Mouse (Mus musculus) thymus, adult 2 months (tissue): ENCODE results near the gene C1rl. TPM values are rescaled to one million over a fixed set of nuclear protein-coding genes. Genes with fewer than 3 reads are reported as not detected.

ENCODE experiments used
- DNase-seq: peaks from one replicate; pipeline ENCODE4 v3.0.0; 2021
- H3K27ac ChIP-seq: fragments of 200-500 bp; 2 replicates; pipeline ENCODE4 v1.5.1; 2012; ENCODE audit warnings: low read length, control low read depth; ENCODE audit not compliant: control insufficient read depth, insufficient read depth
- H3K27me3 ChIP-seq: fragments of 200-500 bp; 2 replicates; pipeline ENCODE4 v1.6.1; 2012; ENCODE audit warnings: mild to moderate bottlenecking, low read length, moderate library complexity, mixed read lengths; ENCODE audit not compliant: control insufficient read depth, insufficient read depth
- H3K36me3 ChIP-seq: fragments of 200-500 bp; 2 replicates; pipeline ENCODE4 v1.6.1; 2012; ENCODE audit warnings: mild to moderate bottlenecking, low read length, moderate library complexity; ENCODE audit not compliant: control insufficient read depth, insufficient read depth
- H3K4me1 ChIP-seq: fragments of 200-500 bp; replicated peaks from 2 replicates; pipeline ENCODE4 v1.6.1; 2012; ENCODE audit warnings: low read length; ENCODE audit not compliant: control insufficient read depth, insufficient read depth
- H3K4me3 ChIP-seq: fragments of 200-500 bp; 2 replicates; pipeline ENCODE4 v1.5.1; 2012; ENCODE audit warnings: mild to moderate bottlenecking, low read length, control low read depth, moderate library complexity; ENCODE audit not compliant: control insufficient read depth, insufficient read depth
- CTCF ChIP-seq: fragments of 200-500 bp; IDR thresholded peaks from 2 replicates; pipeline ENCODE4 v1.5.1; 2012; ENCODE audit warnings: mild to moderate bottlenecking, control low read depth, low read length, moderate library complexity, borderline replicate concordance; ENCODE audit not compliant: control insufficient read depth, poor library complexity, insufficient read depth; ENCODE audit errors: extremely low read depth
- POLR2A ChIP-seq: fragments of 200-500 bp; IDR thresholded peaks from 2 replicates; pipeline ENCODE4 v1.6.1; 2012; ENCODE audit warnings: mild to moderate bottlenecking, low read length, control low read depth, moderate library complexity; ENCODE audit not compliant: control insufficient read depth, poor library complexity, insufficient read depth; ENCODE audit errors: extremely low read depth
- WGBS: fragments of 180-500 bp; shearing (Covaris S2); methylation state at CpG from one replicate; pipeline ENCODE4 v1.1.7; 2018; 5-methylcytosine and 5-hydroxymethylcytosine counted together
- polyA plus RNA-seq: library from polyadenylated mRNA; depleted of rRNA; stranded (reverse); fragments of >200 nt; gene quantifications from 2 replicates; pipeline ENCODE4 v1.2.3, GENCODE M21; 2012

Gene C1rl
- polyA plus RNA-seq, 1 experiment = 1.2 TPM

DNA sequence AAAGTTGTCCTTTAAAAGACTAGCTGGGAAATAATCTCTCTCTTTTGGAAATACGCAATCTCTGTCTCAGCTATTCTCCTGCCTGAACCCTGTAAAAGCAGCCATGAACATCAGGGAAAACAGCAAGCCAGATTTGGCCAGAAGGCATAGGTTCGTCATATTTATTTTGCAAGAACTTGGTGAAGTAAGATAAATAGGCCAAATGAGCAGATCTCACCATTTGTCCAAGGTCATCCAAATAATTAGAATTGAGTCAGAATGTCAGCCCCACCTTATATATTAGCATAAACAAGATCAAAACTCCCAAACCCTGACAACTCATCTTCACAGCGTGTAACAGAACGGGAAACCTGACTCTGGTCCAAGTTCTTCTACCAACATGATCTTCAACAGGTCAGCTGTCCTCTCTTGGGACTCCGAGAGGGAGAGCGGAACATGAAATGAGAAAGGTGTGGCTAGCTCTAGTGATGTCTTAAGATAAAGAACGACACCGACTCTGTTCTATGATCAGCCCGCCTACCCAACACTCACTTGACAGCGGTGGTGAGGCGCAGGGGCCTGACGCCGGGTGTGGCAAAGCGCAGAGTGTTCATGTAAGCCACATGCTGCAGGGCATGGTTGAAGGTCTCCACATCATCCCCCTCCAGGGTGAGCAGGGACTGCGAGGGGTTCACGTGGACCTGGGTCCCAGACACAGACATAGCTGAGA, 43.8 kb upstream of the C1rl start:
- 97% methylated on average over 16 of the region's 16 CpGs for WGBS
- Histone ChIP-seq H3K36me3 (no peaks in the 10 kb centered on the region), H3K27ac (no peak overlapping the region), H3K4me3 (no peak overlapping the region), H3K27me3 (no peaks in the 10 kb centered on the region), H3K4me1 (no peaks in the 10 kb centered on the region)
- TF ChIP-seq POLR2A = no peak
- no peak for TF ChIP-seq CTCF
- no peak for DNase-seq

DNA sequence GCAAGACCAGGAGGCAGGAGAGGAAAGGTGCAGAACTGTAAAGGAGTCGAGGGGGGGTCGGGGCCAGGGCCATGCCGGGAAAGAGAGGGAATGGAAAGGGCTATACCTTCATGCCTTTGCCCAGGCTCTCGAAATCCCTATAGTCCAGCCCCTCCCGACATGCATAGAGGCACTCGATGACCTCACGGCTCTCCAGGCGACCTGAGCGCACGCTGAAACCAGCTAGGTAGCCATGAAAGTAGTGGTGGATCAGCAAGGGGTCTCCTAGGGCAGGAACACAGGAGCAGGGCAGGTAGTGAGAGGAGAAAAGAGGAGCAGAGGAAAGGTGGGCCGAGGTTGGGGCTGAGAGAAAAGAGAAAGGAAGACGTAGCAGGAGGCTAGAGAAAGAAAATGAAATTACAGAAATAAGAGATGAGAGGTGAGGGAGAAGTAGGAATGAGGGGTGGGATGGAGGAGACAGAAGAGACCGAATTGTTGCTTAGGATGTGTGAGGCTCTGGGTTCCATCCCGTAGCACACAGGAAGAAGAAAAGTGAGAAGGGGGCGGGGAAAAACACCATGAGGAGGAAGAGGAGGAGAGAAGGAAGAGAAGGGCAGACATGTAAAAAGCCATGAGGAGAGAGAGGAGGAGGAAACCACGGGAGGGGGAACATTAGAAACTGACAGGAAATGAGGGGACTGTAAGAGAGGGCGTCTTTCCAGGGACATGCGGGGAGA, 43.1 kb upstream of the C1rl start:
- DNase-seq = no peak
- Histone ChIP-seq H3K4me1 (no peaks in the 10 kb centered on the region), H3K27ac (no peak overlapping the region), H3K27me3 (no peaks in the 10 kb centered on the region), H3K36me3 (no peaks in the 10 kb centered on the region), H3K4me3 (no peak overlapping the region)
- TF ChIP-seq CTCF = no peak
- no peak for TF ChIP-seq POLR2A
- WGBS = 82% methylated on average over 18 of the region's 18 CpGs

DNA sequence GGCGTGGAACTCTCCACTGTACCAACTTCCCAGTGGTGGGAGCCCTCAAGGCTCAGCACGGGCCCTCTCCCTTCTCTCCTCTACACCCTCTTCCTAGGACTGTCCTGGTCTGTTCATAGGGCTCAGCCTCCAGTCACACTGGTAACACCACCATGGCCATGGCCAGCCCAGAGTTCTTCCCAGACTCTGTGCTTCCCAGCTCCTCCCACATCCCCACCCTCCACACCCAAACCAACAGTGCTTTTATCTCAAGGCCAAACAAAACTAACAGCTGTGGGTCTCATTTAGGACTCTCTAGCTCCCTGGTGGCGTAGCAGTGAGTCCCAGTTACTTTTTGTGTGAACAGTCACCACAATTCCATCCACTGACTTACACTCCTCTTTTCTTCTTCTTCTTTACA, 40.9 kb upstream of the C1rl start:
- 90% methylated on average over 3 of the region's 3 CpGs for WGBS
- TF ChIP-seq POLR2A (no peak), CTCF (no peak)
- H3K27ac ChIP-seq = no peak overlapping the region
- H3K27me3 ChIP-seq = no peaks in the 10 kb centered on the region
- DNase-seq = no peak
- no peaks in the 10 kb centered on the region for H3K4me1 ChIP-seq
- no peak overlapping the region for H3K4me3 ChIP-seq
- H3K36me3 ChIP-seq = no peaks in the 10 kb centered on the region

DNA sequence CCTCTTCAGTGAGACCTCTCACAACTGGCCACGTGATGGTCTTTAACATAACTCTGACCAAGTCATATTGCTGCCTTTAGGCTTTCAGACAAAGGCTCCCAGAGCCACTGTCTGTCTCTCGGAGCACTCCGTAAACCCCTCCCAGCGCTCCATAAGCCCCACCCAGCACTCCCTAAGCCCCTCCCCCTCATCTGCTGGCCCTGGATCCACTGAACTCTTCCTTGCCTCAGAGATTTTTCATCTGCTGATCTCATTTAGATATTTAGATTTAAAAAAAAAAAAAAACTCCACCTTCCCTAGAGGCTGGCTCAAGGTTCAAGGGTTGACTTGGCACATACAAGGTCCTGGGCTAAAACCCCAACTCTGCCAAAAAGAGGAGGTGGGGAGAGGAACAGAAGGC, 39.2 kb upstream of the C1rl start:
- Histone ChIP-seq H3K27ac (no peak overlapping the region), H3K4me1 (no peaks in the 10 kb centered on the region)
- TF ChIP-seq CTCF (no peak), POLR2A (no peak)

DNA sequence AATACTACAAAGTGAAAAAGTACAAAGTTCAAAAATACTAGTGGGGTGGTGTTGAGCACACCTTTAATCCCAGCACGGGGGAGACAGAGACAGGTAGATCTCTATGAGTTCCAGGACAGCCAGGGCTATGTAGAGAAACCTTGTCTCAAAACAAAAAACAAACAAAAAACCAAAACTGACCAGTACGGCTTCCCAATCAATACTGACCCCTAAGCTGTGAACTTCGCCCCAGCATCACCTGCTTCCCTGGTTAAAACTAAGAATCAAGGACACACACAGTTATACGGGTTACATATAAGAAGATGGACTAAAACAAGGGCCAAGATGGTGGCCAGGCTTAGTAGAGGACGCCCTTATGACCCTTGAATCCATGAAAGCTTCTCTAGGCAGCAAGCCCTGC, 36.7 kb upstream of the C1rl start:
- Histone ChIP-seq H3K27ac (no peak overlapping the region), H3K27me3 (no peaks in the 10 kb centered on the region), H3K4me3 (no peak overlapping the region), H3K4me1 (no peaks in the 10 kb centered on the region), H3K36me3 (no peaks in the 10 kb centered on the region)
- TF ChIP-seq POLR2A (no peak), CTCF (no peak)
- 95% methylated on average over 5 of the region's 5 CpGs for WGBS
- DNase-seq = no peak

More for the DNA sequence above, 39.2 kb upstream of the C1rl start:
- no peaks in the 10 kb centered on the region for H3K36me3 ChIP-seq
- H3K27me3 ChIP-seq = no peaks in the 10 kb centered on the region
- 88% methylated on average over 4 of the region's 4 CpGs for WGBS
- no peak overlapping the region for H3K4me3 ChIP-seq
- DNase-seq = no peak

DNA sequence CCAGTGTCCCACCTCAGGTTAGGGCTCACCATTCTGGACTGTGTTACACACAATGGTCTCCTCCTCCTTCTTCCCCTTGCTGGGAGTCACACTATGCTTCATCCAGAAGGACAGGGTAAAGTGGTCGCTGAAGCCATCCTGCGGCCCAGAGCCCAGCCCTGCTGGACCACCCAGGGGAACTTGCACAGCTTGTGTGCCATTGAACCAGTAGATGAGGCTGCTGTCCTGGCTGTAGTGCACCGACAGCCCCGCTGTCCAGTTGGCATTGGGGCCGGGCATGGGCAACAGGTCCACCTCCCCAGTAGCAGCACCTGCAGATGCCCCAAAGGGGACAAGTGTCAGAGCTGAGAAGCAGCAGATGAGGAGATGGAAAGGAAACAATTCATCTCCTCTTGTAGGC, 35.1 kb upstream of the C1rl start:
- no peak for TF ChIP-seq POLR2A
- no peak for TF ChIP-seq CTCF
- 100% methylated on average over 5 of the region's 5 CpGs for WGBS
- H3K36me3 ChIP-seq = no peaks in the 10 kb centered on the region

DNA sequence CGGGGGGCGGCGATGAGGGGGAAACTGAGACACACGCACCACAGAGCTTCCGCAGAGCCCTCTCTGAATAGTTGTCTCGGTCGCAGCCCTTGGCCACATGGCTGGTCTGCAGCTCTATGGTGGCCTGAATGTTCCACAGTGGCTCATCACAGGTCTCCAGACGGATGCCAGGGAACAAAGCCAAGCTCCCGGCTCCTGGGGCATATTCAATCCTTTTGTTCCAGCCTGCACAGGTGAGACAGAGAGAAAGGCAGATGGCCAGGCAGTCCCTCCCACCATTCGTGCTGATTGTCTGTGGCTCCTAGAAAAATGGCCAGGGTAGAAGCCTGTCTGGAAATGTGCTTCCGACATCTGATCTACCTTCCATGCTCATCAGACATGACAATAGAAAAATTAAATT, 34.4 kb upstream of the C1rl start:
- no peak overlapping the region for H3K27ac ChIP-seq
- no peak overlapping the region for H3K4me3 ChIP-seq
- TF ChIP-seq POLR2A = no peak
- no peaks in the 10 kb centered on the region for H3K27me3 ChIP-seq
- DNase-seq = no peak
- no peaks in the 10 kb centered on the region for H3K4me1 ChIP-seq
- H3K36me3 ChIP-seq = no peaks in the 10 kb centered on the region
- 93% methylated on average over 11 of the region's 11 CpGs for WGBS

More for the DNA sequence above, 35.1 kb upstream of the C1rl start:
- Histone ChIP-seq H3K27me3 (no peaks in the 10 kb centered on the region), H3K4me3 (no peak overlapping the region), H3K4me1 (no peaks in the 10 kb centered on the region), H3K27ac (no peak overlapping the region)
- DNase-seq = no peak
